Mouse (Mus musculus): ENCODE data around the gene Slain2.
"Not testable (repeated sequence)": the region's sequence is repeated elsewhere in the genome, so short reads cannot be mapped to it uniquely, and the experiment has no call there.

Slain2 gene

GRCm38 (mm10) chr5:73012884-73013610 is 98.9 kb downstream of the Slain2 start:
- DNase-seq (ENCODE audit: low spot score in 2 of 2): not testable (repeated sequence)

GRCm38 (mm10) chr5:73013611-73014287 is 99.6 kb downstream of the Slain2 start:
- not testable (repeated sequence) for DNase-seq (ENCODE audit: low spot score in 2 of 2)

GRCm38 (mm10) chr5:73014745-73015144 is 100.6 kb downstream of the Slain2 start:
- DNase-seq (ENCODE audit: low spot score in 2 of 2): no peak

GRCm38 (mm10) chr5:73023801-73024200 is 109.7 kb downstream of the Slain2 start:
- DNase-seq (ENCODE audit: low spot score in 2 of 2): no peak
